Mouse (Mus musculus): ENCODE measurements at regions not wholly inside any gene's neighbourhood (a gene's known extent, or its start where the extent isn't known, plus 50 kb on each side); places are given as distances from the start of the nearest gene placed in this dataset.

GRCm38 (mm10) chr10:83963779-83964643 is 241.3 kb downstream of the 1500009L16Rik start:
- no peak for DNase-seq (ENCODE audit: low read depth)

GRCm38 (mm10) chr10:83964838-83965237 is 242.2 kb downstream of the 1500009L16Rik start:
- DNase-seq (ENCODE audit: low read depth): no peak

- DNase-seq (ENCODE audit: low read depth): no peak
Observed at GRCm38 (mm10) chr10:83970501-83970900, 247.8 kb downstream of the 1500009L16Rik start.

GRCm38 (mm10) chr10:83974548-83974947 is 251.9 kb downstream of the 1500009L16Rik start:
- DNase-seq (ENCODE audit: low read depth): no peak

GRCm38 (mm10) chr10:83976548-83976947 is 253.9 kb downstream of the 1500009L16Rik start:
- no peak for DNase-seq (ENCODE audit: low read depth)

- DNase-seq (ENCODE audit: low read depth): no peak
Observed at GRCm38 (mm10) chr10:83979930-83980329, 257.3 kb downstream of the 1500009L16Rik start.

GRCm38 (mm10) chr10:83984697-83985415 is 262.2 kb downstream of the 1500009L16Rik start:
- DNase-seq (ENCODE audit: low read depth): no peak

- DNase-seq (ENCODE audit: low read depth): no peak
Observed at GRCm38 (mm10) chr10:83992577-83993305, 270.1 kb downstream of the 1500009L16Rik start.

GRCm38 (mm10) chr10:83995026-83995600 is 272.4 kb downstream of the 1500009L16Rik start:
- peak; percentile 65 for DNase-seq (ENCODE audit: low read depth)

- DNase-seq (ENCODE audit: low read depth): no peak
Observed at GRCm38 (mm10) chr10:83995913-83996312, 273.2 kb downstream of the 1500009L16Rik start.

- DNase-seq (ENCODE audit: low read depth): no peak
Observed at GRCm38 (mm10) chr10:83996489-83996888, 273.8 kb downstream of the 1500009L16Rik start.

- DNase-seq (ENCODE audit: low read depth): no peak
Observed at GRCm38 (mm10) chr10:84000436-84001208, 278.0 kb downstream of the 1500009L16Rik start.

- DNase-seq (ENCODE audit: low read depth): no peak
Observed at GRCm38 (mm10) chr10:84002744-84003143, 280.1 kb downstream of the 1500009L16Rik start.

GRCm38 (mm10) chr10:84003601-84004149 is 281.0 kb downstream of the 1500009L16Rik start:
- DNase-seq (ENCODE audit: low read depth): peak; percentile 14

- no peak for DNase-seq (ENCODE audit: low read depth)
Observed at GRCm38 (mm10) chr10:84008923-84009322, 286.3 kb downstream of the 1500009L16Rik start.

- no peak for DNase-seq (ENCODE audit: low read depth)
Observed at GRCm38 (mm10) chr10:84019381-84019780, 296.7 kb downstream of the 1500009L16Rik start.

- no peak for DNase-seq (ENCODE audit: low read depth)
Observed at GRCm38 (mm10) chr10:84020023-84020620, 297.5 kb downstream of the 1500009L16Rik start.

GRCm38 (mm10) chr10:84021167-84022120 is 298.8 kb downstream of the 1500009L16Rik start:
- DNase-seq (ENCODE audit: low read depth): no peak

- no peak for DNase-seq (ENCODE audit: low read depth)
Observed at GRCm38 (mm10) chr10:84024294-84024693, 301.6 kb downstream of the 1500009L16Rik start.
